Mouse (Mus musculus): ENCODE results near the gene Pik3ap1.

- TF ChIP-seq CTCF (IDR thresholded peaks at IDR 0.05; ENCODE audit: low read depth) (peak; percentile 75), EP300 (IDR thresholded peaks at IDR 0.05; ENCODE audit: low read depth) (no peak)
These were observed 140.3 kb downstream of the Pik3ap1 start for GRCm38 (mm10) chr19:41244581-41244980.
